25 mouse cellular contexts compared by ENCODE assay signal in genomic region chrX:17505692-17506091, GRCm38 (mm10).
"Had no signal": no experiment of that assay in that cellular context is flagged by ENCODE, and none has a peak within 500 bp of the region (broad histone marks: within the 10 kb centered on the region; RNA-seq: fewer than 3 reads in every experiment).

No protein-coding gene starts in this region.

- H3K4me3 ChIP-seq: heart, adult 2 months; heart, embryonic 13.5 days; heart, embryonic 15.5 days; hindbrain, embryonic 10.5 days; hindbrain, embryonic 12.5 days; hindbrain, embryonic 15.5 days; intestine, embryonic 15.5 days; layer of hippocampus, adult 2 months; left cerebral cortex, adult 2 months; limb, embryonic 10.5 days; limb, embryonic 12.5 days had no signal

- H3K4me1 ChIP-seq: heart, embryonic 13.5 days; heart, embryonic 15.5 days; hindbrain, embryonic 10.5 days; hindbrain, embryonic 12.5 days; hindbrain, embryonic 15.5 days; intestine, embryonic 15.5 days; limb, embryonic 10.5 days; limb, embryonic 12.5 days had no signal

- ATAC-seq: inflammation-experienced regulatory T-cells, adult 6 months; intestine, embryonic 15.5 days; intestine, postnatal 0 days had no signal

- H3K9ac ChIP-seq: heart, embryonic 13.5 days; heart, embryonic 15.5 days; hindbrain, embryonic 12.5 days; hindbrain, embryonic 15.5 days; intestine, embryonic 15.5 days; limb, embryonic 12.5 days had no signal

- H3K27ac ChIP-seq: heart, adult 2 months; heart, embryonic 13.5 days; heart, embryonic 15.5 days; hindbrain, embryonic 10.5 days; hindbrain, embryonic 12.5 days; hindbrain, embryonic 15.5 days; intestine, embryonic 15.5 days; layer of hippocampus, adult 2 months; left cerebral cortex, adult 2 months; limb, embryonic 10.5 days; limb, embryonic 12.5 days had no signal

- DNase-seq: gastrocnemius, postnatal 14 days; gastrocnemius, postnatal 36 days; heart, adult 2 months; heart, postnatal 14 days; heart, postnatal 4 days; kidney, adult 18-20 months; kidney, adult 8-10 months; kidney, postnatal 10 days; kidney, postnatal 25 days; kidney, postnatal 4 days; liver had no signal

- H3K9me3 ChIP-seq: heart, embryonic 15.5 days; hindbrain, embryonic 12.5 days; hindbrain, embryonic 15.5 days; intestine, embryonic 15.5 days; limb, embryonic 10.5 days had no signal

- H3K27me3 ChIP-seq: heart, embryonic 13.5 days; heart, embryonic 15.5 days; hindbrain, embryonic 12.5 days; hindbrain, embryonic 15.5 days; intestine, embryonic 15.5 days; limb, embryonic 12.5 days had no signal

- H3K4me2 ChIP-seq: heart, embryonic 11.5 days; heart, embryonic 13.5 days; heart, embryonic 15.5 days; hindbrain, embryonic 12.5 days; hindbrain, embryonic 15.5 days; intestine, embryonic 15.5 days; limb, embryonic 12.5 days; liver, embryonic 11.5 days had no signal

- H3K36me3 ChIP-seq: heart, embryonic 13.5 days; heart, embryonic 15.5 days; hindbrain, embryonic 10.5 days; hindbrain, embryonic 12.5 days; hindbrain, embryonic 15.5 days; intestine, embryonic 15.5 days; limb, embryonic 10.5 days; limb, embryonic 12.5 days had no signal
